Mouse (Mus musculus) liver, embryonic 15.5 days (tissue): ENCODE results near the gene Smc1a. TPM values are rescaled to one million over a fixed set of nuclear protein-coding genes. Genes with fewer than 3 reads are reported as not detected.
A peak's percentile ranks its signal among the peaks of the same experiment; 100 is the strongest.
"Not testable (repeated sequence)": the region's sequence is repeated elsewhere in the genome, so short reads cannot be mapped to it uniquely, and the experiment has no call there.

ENCODE experiments used
- ATAC-seq: fragments of 200-750 bp; cut with Nextera tagmentation; 2 replicates; pipeline ENCODE4 v1.8.0; 2017; ENCODE audit warnings: moderate number of reproducible peaks, mild to moderate bottlenecking, moderate library complexity; ENCODE audit not compliant: insufficient read depth
- H3K27ac ChIP-seq: fragments of 300-500 bp; sonication (generic); replicated peaks from 2 replicates; pipeline ENCODE4 v1.5.1; 2015; ENCODE audit warnings: mild to moderate bottlenecking, inconsistent platforms
- H3K27me3 ChIP-seq: fragments of 300-500 bp; sonication (generic); 2 replicates; pipeline ENCODE4 v1.6.1; 2015; ENCODE audit warnings: mild to moderate bottlenecking, inconsistent platforms
- H3K36me3 ChIP-seq: fragments of 300-500 bp; sonication (generic); replicated peaks from 2 replicates; pipeline ENCODE4 v1.6.1; 2015; ENCODE audit warnings: moderate library complexity, mild to moderate bottlenecking, inconsistent platforms
- H3K4me1 ChIP-seq: fragments of 300-500 bp; sonication (generic); replicated peaks from 2 replicates; pipeline ENCODE4 v1.6.1; 2015; ENCODE audit warnings: inconsistent platforms
- H3K4me2 ChIP-seq: fragments of 300-500 bp; sonication (generic); 2 replicates; pipeline ENCODE4 v1.6.1; 2015; ENCODE audit warnings: moderate library complexity, mild to moderate bottlenecking, inconsistent platforms
- H3K4me3 ChIP-seq: fragments of 300-500 bp; sonication (generic); replicated peaks from 2 replicates; pipeline ENCODE4 v1.5.1; 2015; ENCODE audit warnings: mild to moderate bottlenecking, inconsistent platforms
- H3K9ac ChIP-seq: fragments of 300-500 bp; sonication (generic); 2 replicates; pipeline ENCODE4 v1.6.1; 2015; ENCODE audit warnings: moderate library complexity, mild to moderate bottlenecking, inconsistent platforms
- H3K9me3 ChIP-seq: fragments of 300-500 bp; sonication (generic); replicated peaks from 2 replicates; pipeline ENCODE4 v1.6.1; 2016; ENCODE audit warnings: inconsistent platforms
- WGBS: fragments of 180-500 bp; shearing (Covaris S2); methylation state at CpG from one replicate; pipeline ENCODE4 v1.1.7; 2015; ENCODE audit warnings: mixed read lengths; ENCODE audit not compliant: insufficient replicate concordance; 5-methylcytosine and 5-hydroxymethylcytosine counted together
- polyA plus RNA-seq: library from polyadenylated mRNA; unstranded; fragments of >200 nt; fragmentation: Nextera tagmentation; extraction: Ambion mirVana; gene quantifications from 2 replicates; pipeline ENCODE4 v1.2.1, GENCODE M21; 2015

Gene Smc1a
- polyA plus RNA-seq, 1 experiment from 2014 or later = 48.6 TPM

- peak; percentile 65 for ATAC-seq
- H3K4me1 ChIP-seq = no peaks in the 10 kb centered on the region; the same call in 1 of the 2 replicates
- peaks cover 14% of the 10 kb centered on the region; the same call in 1 of the 2 replicates for H3K27me3 ChIP-seq
- peaks cover 58% of the 10 kb centered on the region for H3K36me3 ChIP-seq
- H3K9ac ChIP-seq = no peak overlapping the region
- no peak overlapping the region for H3K4me3 ChIP-seq
- no peak overlapping the region; the same call in 1 of the 2 replicates for H3K4me2 ChIP-seq
- H3K9me3 ChIP-seq = no peaks in the 10 kb centered on the region
- H3K27ac ChIP-seq = peak overlapping the region; percentile 57; the same call in 1 of the 2 replicates
Observed at GRCm38 (mm10) chrX:152039865-152040264, 23.6 kb downstream of the Smc1a start.

GRCm38 (mm10) chrX:152047230-152047629, 31.0 kb downstream of the Smc1a start:
- H3K9me3 ChIP-seq = no peaks in the 10 kb centered on the region
- H3K4me1 ChIP-seq = no peaks in the 10 kb centered on the region
- H3K27me3 ChIP-seq = 0 out of 2 replicates have a peak, but pooled peaks cover 9% of the 10 kb centered on the region
- H3K4me2 ChIP-seq = no peak overlapping the region
- no peak for ATAC-seq
- H3K36me3 ChIP-seq = peaks cover 54% of the 10 kb centered on the region
- H3K27ac ChIP-seq = no peak overlapping the region
- no peak overlapping the region for H3K9ac ChIP-seq
- no peak overlapping the region for H3K4me3 ChIP-seq

- Histone ChIP-seq H3K4me1 (no peaks in the 10 kb centered on the region), H3K36me3 (peaks cover 43% of the 10 kb centered on the region)
- 47% methylated on average over 3 of the region's 3 CpGs for WGBS
Observed at GRCm38 (mm10) chrX:152052546-152052945, 36.3 kb downstream of the Smc1a start.

GRCm38 (mm10) chrX:152054094-152054493, 37.9 kb downstream of the Smc1a start:
- H3K4me1 ChIP-seq = no peaks in the 10 kb centered on the region
- no peak overlapping the region for H3K4me3 ChIP-seq
- H3K4me2 ChIP-seq = no peak overlapping the region
- no peaks in the 10 kb centered on the region for H3K9me3 ChIP-seq
- no peak for ATAC-seq
- H3K27ac ChIP-seq = no peak overlapping the region
- 0 out of 2 replicates have a peak, but pooled peaks cover 3% of the 10 kb centered on the region for H3K27me3 ChIP-seq
- H3K9ac ChIP-seq = no peak overlapping the region
- WGBS = 50% methylated on average over 1 of the region's 1 CpGs
- peaks cover 45% of the 10 kb centered on the region for H3K36me3 ChIP-seq

More at GRCm38 (mm10) chrX:152052546-152052945, 36.3 kb downstream of the Smc1a start:
- no peak overlapping the region for H3K27ac ChIP-seq
- no peak overlapping the region for H3K4me2 ChIP-seq
- 0 out of 2 replicates have a peak, but pooled peaks cover 3% of the 10 kb centered on the region for H3K27me3 ChIP-seq
- no peak for ATAC-seq
- no peak overlapping the region for H3K4me3 ChIP-seq
- no peaks in the 10 kb centered on the region for H3K9me3 ChIP-seq
- no peak overlapping the region for H3K9ac ChIP-seq

GRCm38 (mm10) chrX:152065674-152066073, 49.4 kb downstream of the Smc1a start:
- Histone ChIP-seq H3K4me3 (no peak overlapping the region), H3K4me2 (no peak overlapping the region), H3K27me3 (peaks cover 11% of the 10 kb centered on the region; the same call in 1 of the 2 replicates), H3K27ac (no peak overlapping the region), H3K4me1 (no peaks in the 10 kb centered on the region), H3K9ac (no peak overlapping the region), H3K36me3 (peaks cover 30% of the 10 kb centered on the region), H3K9me3 (no peaks in the 10 kb centered on the region)
- no peak for ATAC-seq
- 17% methylated on average over 2 of the region's 2 CpGs for WGBS

- no peak overlapping the region for H3K27ac ChIP-seq
- H3K27me3 ChIP-seq = peaks cover 8% of the 10 kb centered on the region; the same call in 1 of the 2 replicates
- H3K9me3 ChIP-seq = no peaks in the 10 kb centered on the region
- no peak for ATAC-seq
- no peaks in the 10 kb centered on the region for H3K4me1 ChIP-seq
- H3K9ac ChIP-seq = no peak overlapping the region
- H3K4me3 ChIP-seq = no peak overlapping the region
- peaks cover 10% of the 10 kb centered on the region for H3K36me3 ChIP-seq
- 33% methylated on average over 1 of the region's 1 CpGs for whole genome bisulfite sequencing
- no peak overlapping the region for H3K4me2 ChIP-seq
Observed at GRCm38 (mm10) chrX:152067789-152068188, 51.6 kb downstream of the Smc1a start.

- not testable (repeated sequence) for H3K4me1 ChIP-seq, H3K9me3 ChIP-seq, H3K36me3 ChIP-seq, ATAC-seq, H3K4me2 ChIP-seq, H3K27ac ChIP-seq, H3K9ac ChIP-seq, H3K4me3 ChIP-seq
- WGBS = 35% methylated on average over 7 of the region's 7 CpGs
- H3K27me3 ChIP-seq = peaks cover 17% of the 10 kb centered on the region; the same call in 1 of the 2 replicates
Observed at GRCm38 (mm10) chrX:152089832-152090614, 73.8 kb downstream of the Smc1a start.

- no peaks in the 10 kb centered on the region for H3K9me3 ChIP-seq
- no peaks in the 10 kb centered on the region for H3K4me1 ChIP-seq
- 36% methylated on average over 1 of the region's 1 CpGs for WGBS
- peaks cover 17% of the 10 kb centered on the region for H3K27me3 ChIP-seq
- H3K36me3 ChIP-seq = no peaks in the 10 kb centered on the region
- no peak overlapping the region for H3K9ac ChIP-seq
- H3K4me3 ChIP-seq = no peak overlapping the region
- no peak for ATAC-seq
- no peak overlapping the region for H3K27ac ChIP-seq
- H3K4me2 ChIP-seq = no peak overlapping the region
Observed at GRCm38 (mm10) chrX:152097572-152097971, 81.3 kb downstream of the Smc1a start.

Other genes with a start within 250 kb of the Smc1a start
- gene Huwe1, start 215.6 kb upstream of the Smc1a start, polyA plus RNA-seq = 13.4 and 15.8 TPM in 2 replicates
- 106 and 113 TPM in 2 replicates for gene Hsd17b10, start 14.6 kb upstream of the Smc1a start, polyA plus RNA-seq
- gene Ribc1, start 133 bp upstream of the Smc1a start, polyA plus RNA-seq = 1.9 and 2.0 TPM in 2 replicates
- gene Iqsec2, start 127.8 kb downstream of the Smc1a start, polyA plus RNA-seq = 1.2 and 1.3 TPM in 2 replicates
- gene Kdm5c, start 216.6 kb downstream of the Smc1a start, polyA plus RNA-seq = 19.6 and 24.4 TPM in 2 replicates